Mouse (Mus musculus) thymus, postnatal 36 days (tissue): ENCODE data around the gene She.
"Not testable (repeated sequence)": the region's sequence is repeated elsewhere in the genome, so short reads cannot be mapped to it uniquely, and the experiment has no call there.

ENCODE experiments used
- DNase-seq, 2 experiments: peaks; one replicate each; pipeline ENCODE4 v3.0.0; 2022; ENCODE audit warnings: mixed read lengths in 2 of 2

The She gene

DNA sequence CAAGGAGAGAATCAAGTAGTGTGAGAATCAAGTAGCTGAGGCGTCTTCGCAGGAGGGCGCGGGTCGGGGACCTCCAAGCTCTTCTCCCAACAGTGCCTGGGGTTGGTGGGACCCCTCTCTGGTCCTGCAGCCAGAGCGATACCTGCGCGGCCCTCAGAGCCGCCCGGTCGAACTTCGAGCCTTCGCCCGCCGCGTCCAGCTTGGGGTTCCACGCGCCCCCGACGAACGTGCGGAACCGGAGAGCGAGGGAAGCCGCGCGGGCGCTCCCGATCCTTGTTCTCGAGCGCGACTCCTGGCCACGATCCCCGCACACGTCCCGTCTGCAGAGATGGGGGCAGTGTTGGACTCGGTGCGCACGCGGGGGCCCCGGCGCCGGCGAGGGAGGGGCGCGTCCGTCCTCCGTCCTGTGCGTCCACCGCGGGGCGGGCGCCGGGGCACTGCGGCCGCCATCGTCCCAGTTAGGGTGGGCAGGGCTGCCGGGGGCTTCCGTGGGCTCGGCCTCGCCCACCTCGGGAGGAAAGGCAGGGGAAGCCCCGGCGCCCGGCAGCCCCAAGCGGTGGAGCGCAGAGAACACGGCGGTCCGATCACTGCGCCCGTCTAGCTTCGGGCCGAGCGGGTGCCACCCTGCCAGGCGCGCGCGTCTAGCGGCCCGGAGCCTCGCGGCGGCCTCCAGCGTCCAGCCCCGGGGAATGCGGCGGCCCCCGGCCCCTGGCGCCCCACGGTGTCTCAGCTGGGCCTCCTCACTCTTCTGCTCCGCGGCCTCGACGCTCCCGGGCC lies at the start of gene She:
She (plus strand) TSS at position 556 of the 777 bp plus-strand sequence.
- DNase-seq: no peak

GRCm38 (mm10) chr3:89781640-89782039 lies 49.5 kb upstream of the She start:
- DNase-seq: no peak

GRCm38 (mm10) chr3:89784991-89785753 lies 46.0 kb upstream of the She start:
- DNase-seq: peak in 1 of 2 experiments; percentile 35

DNA sequence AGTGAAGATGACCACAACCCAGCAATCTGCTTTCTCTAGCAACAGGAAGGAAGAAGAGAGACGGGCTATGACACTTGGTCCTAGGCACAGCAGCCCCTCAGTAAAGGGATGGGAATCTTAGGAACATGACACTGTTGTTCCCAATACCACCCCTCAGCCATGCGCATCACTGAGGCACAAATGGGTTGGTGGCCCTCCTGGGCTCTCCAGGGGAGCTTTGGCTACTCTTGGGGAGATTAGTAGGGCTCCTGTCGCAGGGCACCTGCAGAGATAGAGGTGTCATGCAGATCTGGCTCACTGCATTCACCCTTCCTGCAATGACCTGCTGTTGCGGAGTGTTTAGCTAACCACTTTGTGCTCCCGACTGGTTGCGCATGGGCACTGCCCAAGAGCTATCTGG lies 44.9 kb upstream of the She start:
- DNase-seq: no peak

GRCm38 (mm10) chr3:89788680-89789352 lies 42.4 kb upstream of the She start:
- DNase-seq: no peak

DNA sequence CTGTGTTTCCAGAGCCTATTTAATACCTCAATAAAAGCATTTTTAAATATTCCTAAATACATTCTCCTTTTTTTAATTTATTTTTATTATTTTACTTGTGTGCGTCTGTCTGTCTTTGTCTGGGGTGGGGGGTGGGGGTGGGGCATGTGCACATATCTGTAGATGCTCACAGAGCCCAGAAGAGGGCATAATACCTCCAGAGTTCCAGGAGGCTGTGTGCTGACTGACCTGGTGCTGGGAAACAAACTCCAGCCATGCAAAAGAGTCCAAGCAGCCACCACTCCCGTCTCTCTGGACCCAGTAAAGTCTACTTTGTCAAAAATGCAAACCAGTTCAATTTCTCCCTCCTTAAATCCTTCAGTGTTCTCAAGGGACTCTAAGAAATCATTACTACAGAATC lies 36.6 kb upstream of the She start:
- DNase-seq: no peak

DNA sequence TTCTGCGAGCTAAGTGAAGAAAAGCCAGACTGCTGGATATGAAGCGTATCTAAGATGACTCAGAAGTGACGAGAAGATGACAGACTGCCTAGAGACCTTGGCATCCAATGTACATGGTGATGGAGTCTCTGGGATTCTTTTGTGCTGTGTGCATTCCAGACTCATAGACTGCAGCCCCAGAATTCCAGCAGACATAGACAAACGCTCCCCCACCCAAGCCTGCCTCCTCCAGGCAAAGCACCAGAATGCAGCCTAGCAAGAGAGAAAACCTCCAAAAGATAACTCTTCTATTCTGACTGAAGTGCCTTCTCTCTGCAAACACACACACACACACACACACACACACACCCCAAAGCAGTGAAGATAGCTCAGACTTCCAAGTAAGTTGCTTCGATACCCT lies 35.4 kb upstream of the She start:
- DNase-seq: no peak

DNA sequence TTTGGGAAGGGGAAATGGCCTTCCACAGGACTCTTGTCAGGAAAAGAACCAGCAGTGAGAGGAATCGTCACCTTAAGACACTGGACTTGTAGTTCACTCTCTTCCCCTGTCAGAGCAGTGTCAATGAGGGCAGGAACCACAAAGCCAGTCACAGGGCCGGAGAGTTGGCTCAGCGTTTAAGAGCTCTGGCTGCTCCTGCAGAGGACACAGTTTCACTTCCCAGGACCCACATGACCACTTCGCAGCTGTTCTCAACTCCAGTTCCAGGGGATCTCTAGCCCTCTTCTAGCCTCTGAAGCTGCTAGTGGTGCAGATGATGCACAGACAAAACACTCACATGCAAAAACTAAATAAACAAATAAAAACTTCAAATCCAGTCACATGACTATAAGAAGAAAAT lies 34.8 kb upstream of the She start:
- DNase-seq: no peak

DNA sequence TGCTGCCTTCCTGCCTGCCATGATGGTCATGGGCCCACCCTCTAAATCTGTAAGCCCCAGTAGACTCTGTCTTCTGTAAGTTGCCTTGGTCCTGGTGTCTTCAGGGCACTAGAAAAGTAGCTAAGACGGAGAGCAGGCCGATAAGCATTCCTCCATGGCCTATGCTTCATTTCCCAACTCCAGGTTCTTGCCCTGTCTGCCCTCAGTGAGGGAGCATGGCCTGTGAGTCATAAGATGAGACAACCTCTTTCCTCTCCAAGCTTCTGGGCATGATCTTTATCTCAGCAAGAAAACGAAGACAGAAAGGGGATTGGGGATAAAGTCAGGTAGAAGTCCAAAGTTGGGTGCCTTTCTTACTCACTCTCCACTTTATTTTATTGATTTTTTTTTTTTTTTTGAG lies 32.7 kb upstream of the She start:
- no peak for DNase-seq

DNA sequence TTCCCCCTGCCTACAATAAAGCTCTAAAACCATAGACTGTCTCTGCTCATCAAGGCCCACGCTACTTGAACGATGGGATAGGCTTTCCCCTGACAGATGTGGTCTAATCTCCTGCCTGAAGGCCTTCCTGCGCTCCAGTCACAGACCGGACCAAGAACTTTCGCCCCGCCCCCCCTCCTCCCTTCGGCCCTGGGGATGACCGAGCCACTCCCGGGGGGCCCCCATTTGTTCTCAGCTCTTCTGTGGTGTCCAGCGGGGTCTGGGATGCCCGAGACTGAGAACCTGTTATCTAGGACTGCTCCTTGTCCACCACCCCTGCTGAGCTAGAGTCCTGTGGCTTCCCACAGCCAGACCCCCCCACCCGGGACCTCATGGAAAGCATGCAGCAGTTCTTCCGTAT lies 31.7 kb upstream of the She start:
- no peak for DNase-seq

- DNase-seq: not testable (repeated sequence)
Measured at GRCm38 (mm10) chr3:89800078-89800477, 31.1 kb upstream of the She start.

DNA sequence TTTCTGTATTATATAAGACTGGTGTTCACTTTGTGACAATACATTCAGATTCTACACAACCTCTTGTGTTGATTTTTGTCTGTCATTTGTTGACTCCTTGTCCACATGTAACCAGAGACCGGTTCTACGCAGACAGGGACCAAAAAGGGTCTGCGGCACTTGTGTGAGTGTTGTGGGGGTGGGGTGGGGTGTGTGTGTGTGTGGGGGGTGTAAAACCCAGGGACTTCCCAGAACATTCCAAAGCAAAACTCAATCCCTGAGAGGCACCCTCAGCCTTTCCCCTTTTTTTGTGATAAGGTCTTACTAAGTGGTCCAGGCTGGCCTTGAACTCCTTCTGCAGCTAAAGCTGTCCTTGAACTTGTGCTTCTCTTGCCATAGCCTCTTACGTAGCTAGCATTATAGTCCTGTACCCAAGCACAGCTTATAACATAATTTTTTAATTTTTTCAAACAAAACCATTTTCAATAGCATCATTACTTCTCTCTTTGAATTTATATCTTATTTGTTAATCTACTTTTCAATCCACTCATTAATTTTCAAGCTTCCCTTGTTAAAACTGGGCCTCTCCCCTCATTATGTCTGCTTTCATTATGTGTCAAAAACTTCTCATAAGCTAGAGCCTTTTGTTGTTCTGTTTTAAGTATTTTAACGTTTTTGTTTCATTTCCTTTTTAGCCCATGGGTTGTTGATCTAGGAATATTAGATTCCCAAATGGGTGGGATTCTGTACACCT lies 30.2 kb upstream of the She start:
- DNase-seq: no peak

GRCm38 (mm10) chr3:89801507-89801847 lies 29.7 kb upstream of the She start:
- no peak for DNase-seq

DNA sequence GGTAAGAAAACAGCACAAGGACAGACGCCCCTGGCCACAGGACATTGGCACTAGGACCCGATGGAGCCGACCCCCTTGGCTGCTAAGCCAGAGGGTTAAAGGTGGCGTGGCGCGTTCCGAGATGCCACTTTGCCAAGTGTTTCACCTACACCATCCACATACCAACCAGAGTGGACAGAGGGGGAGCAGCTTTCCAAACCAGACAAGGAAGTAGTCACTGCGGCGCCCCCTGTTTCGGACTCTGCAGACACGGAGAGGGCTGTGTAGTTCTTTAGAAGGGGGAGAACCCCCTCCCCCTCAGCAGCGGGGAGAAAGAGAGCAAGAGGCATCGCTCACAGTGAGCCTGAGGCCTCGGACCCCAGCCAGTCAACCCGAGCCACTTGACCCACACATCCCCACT lies 28.3 kb upstream of the She start:
- no peak for DNase-seq

- DNase-seq: no peak
Measured at GRCm38 (mm10) chr3:89805179-89805578, 26.0 kb upstream of the She start.

DNA sequence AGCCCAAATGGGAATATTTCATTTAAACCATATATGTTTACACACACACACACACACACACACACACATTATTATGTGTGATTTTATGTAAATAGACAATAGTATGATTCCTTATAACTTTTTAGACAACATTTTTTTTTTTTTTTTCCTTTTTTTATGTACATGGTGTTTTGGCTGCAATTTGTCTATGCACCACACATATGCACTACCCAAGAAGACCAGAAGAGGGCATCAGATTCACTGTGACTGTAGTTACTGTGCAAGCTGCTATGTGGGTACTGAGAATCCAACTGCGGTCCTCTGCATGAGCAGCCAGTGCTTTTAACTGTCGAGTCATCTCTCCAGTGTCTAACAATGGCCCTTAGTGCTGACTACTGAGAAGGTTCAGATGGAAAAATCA lies 24.4 kb upstream of the She start:
- DNase-seq: no peak

DNA sequence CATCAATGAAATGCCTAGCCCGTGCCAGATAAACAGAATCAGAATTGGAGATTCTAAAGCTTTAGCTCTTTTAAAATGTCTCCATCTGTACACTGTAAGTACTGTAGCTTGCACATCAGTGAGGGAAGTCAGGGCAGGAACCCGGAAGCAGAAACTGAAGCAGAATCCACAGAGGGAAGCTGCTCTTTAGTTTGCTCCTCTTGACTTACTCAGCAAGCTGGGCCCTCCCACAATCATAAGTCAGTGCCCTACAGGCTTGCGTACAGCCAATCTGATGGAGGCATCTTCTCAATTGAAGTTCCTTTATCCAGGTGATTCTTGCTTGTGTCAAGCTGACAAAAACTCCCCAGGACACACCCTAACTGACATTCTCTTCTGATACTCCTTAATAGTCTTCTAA lies 24.0 kb upstream of the She start:
- no peak for DNase-seq

DNA sequence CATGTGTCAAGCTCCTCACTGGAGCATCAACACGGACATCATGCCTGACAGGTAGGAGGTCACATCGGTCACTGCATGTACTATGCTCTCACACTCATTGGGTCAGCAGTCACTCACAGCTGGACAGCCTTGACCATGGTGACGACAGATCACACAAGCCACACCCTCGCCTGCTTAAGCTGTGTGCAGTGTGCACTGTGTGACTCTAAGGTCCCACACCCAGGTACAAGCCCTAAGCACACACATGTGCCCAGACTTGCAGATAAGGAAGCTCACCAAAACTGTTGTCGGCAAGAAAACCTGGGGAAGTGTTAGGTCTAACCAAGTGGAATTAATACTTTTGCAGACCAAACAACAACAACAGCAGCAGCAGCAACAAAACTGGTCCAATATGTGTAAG lies 23.3 kb upstream of the She start:
- no peak for DNase-seq

DNA sequence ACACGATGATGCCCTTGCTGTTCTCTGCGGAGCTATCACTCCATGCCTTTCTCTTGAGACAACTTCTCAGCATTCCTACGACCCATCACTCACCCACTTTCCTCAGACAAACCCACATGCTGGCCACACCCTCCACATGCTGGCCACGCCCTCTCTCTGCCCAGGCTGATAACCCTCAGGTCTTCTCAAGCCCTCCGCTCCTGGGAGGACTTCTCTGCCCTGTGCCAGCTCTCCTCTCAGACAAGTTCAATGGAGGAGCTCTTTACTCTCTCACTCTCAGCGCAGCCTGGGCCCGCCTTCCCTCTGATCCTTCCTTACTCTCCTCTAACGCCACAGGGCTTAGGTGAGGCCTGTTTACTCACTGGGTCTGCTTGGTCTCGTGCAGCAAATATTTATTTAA lies 22.5 kb upstream of the She start:
- DNase-seq: no peak

DNA sequence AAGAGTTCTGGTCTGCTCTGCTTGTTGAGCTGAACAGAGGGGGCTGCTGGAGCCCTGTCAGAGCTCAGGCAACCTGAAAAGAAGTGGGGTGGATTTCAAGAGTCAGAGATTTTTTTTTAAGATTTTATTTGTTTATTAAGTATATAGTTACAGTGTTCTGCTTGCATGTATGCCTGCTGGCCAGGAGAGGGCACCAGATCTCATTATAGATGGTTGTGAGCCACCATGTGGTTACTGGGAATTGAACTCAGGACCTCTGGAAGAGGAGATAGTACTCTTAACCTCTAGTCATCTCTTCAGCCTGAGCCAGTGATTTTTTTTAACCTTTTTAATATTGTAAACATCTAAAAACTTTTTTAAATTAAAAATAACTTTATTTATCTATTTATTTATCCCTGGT lies 20.3 kb upstream of the She start:
- no peak for DNase-seq

DNA sequence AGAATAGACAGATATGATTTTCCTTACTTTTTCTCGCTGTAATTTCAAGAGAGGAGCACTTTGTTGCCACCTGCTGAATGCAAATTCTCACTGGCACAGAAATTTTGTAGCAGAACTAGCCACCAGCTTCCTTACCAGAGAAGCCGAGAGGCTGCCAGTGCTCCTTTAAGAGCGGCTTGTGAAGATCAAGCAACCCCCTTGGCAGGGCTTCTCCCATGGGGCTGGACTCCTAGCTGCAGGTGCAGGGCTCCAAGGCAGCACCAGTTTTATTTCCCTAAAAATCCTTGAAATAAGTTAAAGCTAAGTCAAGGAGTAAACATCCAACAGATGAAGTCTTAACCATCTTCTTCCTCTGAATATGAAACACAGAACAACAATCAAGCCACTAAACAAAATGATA lies 19.0 kb upstream of the She start:
- no peak for DNase-seq

DNA sequence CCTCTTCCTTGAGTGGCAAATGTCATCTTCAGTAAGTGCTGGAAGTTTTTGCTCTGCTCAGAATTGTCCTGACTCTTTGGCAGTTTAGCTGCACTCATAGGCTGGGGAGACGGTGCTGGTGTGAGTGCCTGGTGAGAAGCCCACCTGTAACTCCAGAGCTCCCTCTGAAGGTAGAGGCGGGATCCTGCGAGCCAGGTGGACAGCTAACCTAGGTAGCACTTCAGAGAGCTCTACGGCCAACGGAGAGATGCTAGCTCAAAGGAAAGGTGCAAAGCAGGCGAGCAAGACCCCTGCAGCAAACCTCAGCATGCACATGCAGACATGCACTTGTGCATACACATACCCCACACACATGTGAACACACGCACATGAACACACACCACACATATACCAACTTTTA lies 17.1 kb upstream of the She start:
- no peak for DNase-seq

GRCm38 (mm10) chr3:89817056-89817455 lies 14.1 kb upstream of the She start:
- peak; percentile 45 to 64 for DNase-seq
